ENCODE assay signal across 8 mouse cellular contexts in genomic region chr9:15307257-15307656, GRCm38 (mm10). TPM values are rescaled to one million over a fixed set of nuclear protein-coding genes. Genes with fewer than 3 reads are reported as not detected.
DNase-seq lines count a peak whose midpoint lies in the region; ATAC-seq and TF ChIP-seq lines count a peak whose summit lies in the region.

No protein-coding gene starts in this region.

- H3K27ac ChIP-seq in thymus, adult 2 months (ENCODE audit: control insufficient read depth, insufficient read depth, low read length): no peak overlapping the region
- H3K27ac ChIP-seq in liver, embryonic 13.5 days: peak overlapping the region; percentile 92

- 17% methylated on average over 6 of the region's 6 CpGs for WGBS in thymus, adult 2 months
- 4% methylated on average over 6 of the region's 6 CpGs for WGBS in liver, embryonic 13.5 days (ENCODE audit: insufficient replicate concordance)

- H3K4me3 ChIP-seq in erythroblast, embryonic 14.5 days (replicated peaks): peak overlapping the region; percentile 93
- H3K4me3 ChIP-seq in thymus, adult 2 months (ENCODE audit: control insufficient read depth, insufficient read depth, low read length): peak overlapping the region; percentile 29; the same call in 1 of the 2 replicates
- peak overlapping the region; percentile 91 for H3K4me3 ChIP-seq in liver, embryonic 13.5 days (replicated peaks)

- no peak for TF ChIP-seq POLR2A in thymus, adult 2 months (IDR thresholded peaks at IDR 0.05; ENCODE audit: control insufficient read depth, extremely low read depth, insufficient read depth, low read length, poor library complexity)

- peak overlapping the region; percentile 96 for H3K9ac ChIP-seq in liver, embryonic 13.5 days

- ATAC-seq in erythroblast, adult 5-6 weeks (replicated peaks; ENCODE audit: low FRiP score, poor library complexity, severe bottlenecking): no peak
- ATAC-seq in liver, embryonic 13.5 days (ENCODE audit: low read depth): no peak

- H3K36me3 ChIP-seq in erythroblast, embryonic 14.5 days (ENCODE audit: control insufficient read depth): peaks cover 51% of the 10 kb centered on the region
- H3K36me3 ChIP-seq in thymus, adult 2 months (ENCODE audit: control insufficient read depth, insufficient read depth, low read length): peaks cover 43% of the 10 kb centered on the region
- H3K36me3 ChIP-seq in liver, embryonic 13.5 days: peaks cover 48% of the 10 kb centered on the region

- peaks cover 46% of the 10 kb centered on the region for H3K4me1 ChIP-seq in erythroblast, embryonic 14.5 days (ENCODE audit: control insufficient read depth)
- H3K4me1 ChIP-seq in thymus, adult 2 months (replicated peaks; ENCODE audit: control insufficient read depth, insufficient read depth, low read length): peaks cover 6% of the 10 kb centered on the region
- H3K4me1 ChIP-seq in liver, embryonic 13.5 days (replicated peaks): peaks cover 55% of the 10 kb centered on the region

- H3K9me3 ChIP-seq in erythroblast, embryonic 14.5 days (ENCODE audit: control insufficient read depth, low read length): no peaks in the 10 kb centered on the region
- no peaks in the 10 kb centered on the region for H3K9me3 ChIP-seq in liver, embryonic 13.5 days (replicated peaks)

- TF ChIP-seq CTCF in thymus, adult 2 months (IDR thresholded peaks at IDR 0.05; ENCODE audit: borderline replicate concordance, control insufficient read depth, extremely low read depth, insufficient read depth, low read length, poor library complexity): no peak

- DNase-seq in thymus, adult 2 months: no peak
- no peak for DNase-seq in thymus, postnatal 0 days (ENCODE audit: low spot score)
- DNase-seq in liver, embryonic 13.5 days: no peak
- no peak for DNase-seq in cerebellum, postnatal 10 days
- DNase-seq in urinary bladder, postnatal 10 days (ENCODE audit: low spot score): no peak
- no peak for DNase-seq in gastrocnemius, postnatal 4 days (ENCODE audit: low spot score in 2 of 2)

- H3K27me3 ChIP-seq in erythroblast, embryonic 14.5 days (ENCODE audit: control insufficient read depth): no peaks in the 10 kb centered on the region
- H3K27me3 ChIP-seq in thymus, adult 2 months (ENCODE audit: control insufficient read depth, insufficient read depth, low read length): no peaks in the 10 kb centered on the region
- H3K27me3 ChIP-seq in liver, embryonic 13.5 days: no peaks in the 10 kb centered on the region

- H3K4me2 ChIP-seq in liver, embryonic 13.5 days: peak overlapping the region; percentile 93

RNA-seq across cellular contexts. Expression of gene 4931406C07Rik, which starts 1.0 kb away (rescaled TPM):
- 0.03 and 0.04 TPM in 2 replicates for polyA plus RNA-seq in erythroblast, embryonic 14.5 days (2012)
- total RNA-seq in erythroblast, adult 5-6 weeks (2015; ENCODE audit: low replicate concordance): 2.7 and 3.8 TPM in 2 replicates
- total RNA-seq in erythroblast, adult 5-6 weeks (2017; ENCODE audit: low replicate concordance): 0.94 and 2.6 TPM in 2 replicates
- polyA plus RNA-seq in thymus, adult 2 months (2012; rRNA removed): 4.8 and 5.4 TPM in 2 replicates
- 4.3 and 4.8 TPM in 2 replicates for polyA plus RNA-seq in thymus, postnatal 0 days (2015; fragmentation: Nextera tagmentation; extraction: Ambion mirVana)
- 3.0 and 3.4 TPM in 2 replicates for polyA plus RNA-seq in liver, embryonic 13.5 days (2015; fragmentation: Nextera tagmentation; extraction: Ambion mirVana)
- total RNA-seq in gastrocnemius, postnatal 4 days (2021): 10 to 100 TPM; 19.5 to 20.6 TPM

RNA-seq across cellular contexts. Expression of gene Taf1d, which starts 1.2 kb away (rescaled TPM):
- polyA plus RNA-seq in erythroblast, embryonic 14.5 days (2012): 0.96 and 2.3 TPM in 2 replicates
- total RNA-seq in erythroblast, adult 5-6 weeks (2015; ENCODE audit: low replicate concordance): 92.0 and 139 TPM in 2 replicates
- total RNA-seq in erythroblast, adult 5-6 weeks (2017; ENCODE audit: low replicate concordance): 429 and 577 TPM in 2 replicates
- 45.7 and 48.9 TPM in 2 replicates for polyA plus RNA-seq in thymus, adult 2 months (2012; rRNA removed)
- 77.6 and 79.2 TPM in 2 replicates for polyA plus RNA-seq in thymus, postnatal 0 days (2015; fragmentation: Nextera tagmentation; extraction: Ambion mirVana)
- 46.4 and 54.0 TPM in 2 replicates for polyA plus RNA-seq in liver, embryonic 13.5 days (2015; fragmentation: Nextera tagmentation; extraction: Ambion mirVana)
- total RNA-seq in gastrocnemius, postnatal 4 days (2021): 10 to 100 TPM; 66.9 to 89.1 TPM

RNA-seq across cellular contexts. Expression of gene Med17, which starts 27.5 kb away (rescaled TPM):
- 0.39 TPM in 2 replicates for polyA plus RNA-seq in erythroblast, embryonic 14.5 days (2012)
- 13.4 and 16.9 TPM in 2 replicates for total RNA-seq in erythroblast, adult 5-6 weeks (2015; ENCODE audit: low replicate concordance)
- total RNA-seq in erythroblast, adult 5-6 weeks (2017; ENCODE audit: low replicate concordance): 7.4 and 18.5 TPM in 2 replicates
- 50.7 and 58.8 TPM in 2 replicates for polyA plus RNA-seq in thymus, adult 2 months (2012; rRNA removed)
- 41.2 and 41.4 TPM in 2 replicates for polyA plus RNA-seq in thymus, postnatal 0 days (2015; fragmentation: Nextera tagmentation; extraction: Ambion mirVana)
- 20.0 and 25.1 TPM in 2 replicates for polyA plus RNA-seq in liver, embryonic 13.5 days (2015; fragmentation: Nextera tagmentation; extraction: Ambion mirVana)
- 10 to 100 TPM; 19.8 to 26.0 TPM for total RNA-seq in gastrocnemius, postnatal 4 days (2021)

RNA-seq across cellular contexts. Expression of gene Cep295, which starts 50.3 kb away (rescaled TPM):
- polyA plus RNA-seq in erythroblast, embryonic 14.5 days (2012): 0.53 and 0.89 TPM in 2 replicates
- 21.1 and 63.0 TPM in 2 replicates for total RNA-seq in erythroblast, adult 5-6 weeks (2015; ENCODE audit: low replicate concordance)
- total RNA-seq in erythroblast, adult 5-6 weeks (2017; ENCODE audit: low replicate concordance): 29.1 and 32.1 TPM in 2 replicates
- polyA plus RNA-seq in thymus, adult 2 months (2012; rRNA removed): 11.7 and 13.1 TPM in 2 replicates
- 13.9 and 17.1 TPM in 2 replicates for polyA plus RNA-seq in thymus, postnatal 0 days (2015; fragmentation: Nextera tagmentation; extraction: Ambion mirVana)
- 7.8 and 8.5 TPM in 2 replicates for polyA plus RNA-seq in liver, embryonic 13.5 days (2015; fragmentation: Nextera tagmentation; extraction: Ambion mirVana)
- 10 to 100 TPM; 13.2 to 18.0 TPM for total RNA-seq in gastrocnemius, postnatal 4 days (2021)

Comparison
In these comparisons a context has a peak if more than half of its experiments do, and no peak if none do; other contexts are left out.
1. H3K4me3 ChIP-seq: peak in every context shown above with its lines; median percentile 93 in erythroblast, embryonic 14.5 days; 91 in liver, embryonic 13.5 days; 29 in thymus, adult 2 months.
2. RNA of gene Taf1d, which starts 1.2 kb away (polyA plus RNA-seq): 77.6 to 79.2 TPM in thymus, postnatal 0 days, 45.7 to 48.9 TPM in thymus, adult 2 months and 46.4 to 54.0 TPM in liver, embryonic 13.5 days; 0.96 to 2.3 TPM in erythroblast, embryonic 14.5 days; every median in the first group is over 10 times any median in the second.
3. RNA of gene Med17, which starts 27.5 kb away (polyA plus RNA-seq): 50.7 to 58.8 TPM in thymus, adult 2 months, 41.2 to 41.4 TPM in thymus, postnatal 0 days and 20.0 to 25.1 TPM in liver, embryonic 13.5 days; 0.39 TPM in erythroblast, embryonic 14.5 days; every median in the first group is over 10 times any median in the second.